Comparison of ENCODE assay signal across 27 mouse cellular contexts in the genomic region with DNA sequence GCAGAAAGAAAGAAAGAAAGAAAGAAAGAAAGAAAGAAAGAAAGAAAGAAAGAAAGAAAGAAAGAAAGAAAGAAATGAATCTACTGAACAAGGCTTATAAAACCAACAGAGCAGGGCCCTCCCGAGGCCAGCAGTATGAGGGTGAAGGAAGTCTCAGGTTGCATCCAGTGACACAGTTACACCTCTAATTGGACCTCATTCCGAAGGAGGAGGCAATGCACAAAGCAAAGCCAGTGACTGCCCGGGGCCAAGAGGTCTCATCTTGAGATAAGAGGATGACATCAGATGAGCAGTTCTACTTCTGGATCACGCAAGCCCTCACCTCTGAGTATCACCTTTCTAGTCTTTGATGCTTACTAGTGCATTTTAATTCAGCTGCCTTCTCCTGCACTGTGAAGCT. TPM values are rescaled to one million over a fixed set of nuclear protein-coding genes. Genes with fewer than 3 reads are reported as not detected.
A peak's percentile ranks its signal among the peaks of the same experiment; 100 is the strongest.
DNase-seq lines count a peak whose midpoint lies in the region; ATAC-seq and TF ChIP-seq lines count a peak whose summit lies in the region.
"Had no signal": no experiment of that assay in that cellular context is flagged by ENCODE, and none has a peak within 500 bp of the region (broad histone marks: within the 10 kb centered on the region; RNA-seq: fewer than 3 reads in every experiment).

No protein-coding gene starts in this region.

- no peaks in the 10 kb centered on the region for H3K27me3 ChIP-seq in heart, adult 2 months (ENCODE audit: control insufficient read depth, insufficient read depth, low read length)
- H3K27me3 ChIP-seq in heart, embryonic 12.5 days (replicated peaks) = no peaks in the 10 kb centered on the region
- no peaks in the 10 kb centered on the region for H3K27me3 ChIP-seq in kidney, embryonic 14.5 days (ENCODE audit: control insufficient read depth, insufficient read depth, low read length)
- no peaks in the 10 kb centered on the region for H3K27me3 ChIP-seq in midbrain, embryonic 11.5 days (ENCODE audit: control insufficient read depth, insufficient read depth, low read length)
- H3K27me3 ChIP-seq in midbrain, embryonic 13.5 days = no peaks in the 10 kb centered on the region
- H3K27me3 ChIP-seq: embryonic facial prominence, embryonic 13.5 days; forebrain, embryonic 12.5 days; intestine, embryonic 15.5 days; liver, embryonic 15.5 days; lung, embryonic 15.5 days; neural tube, embryonic 13.5 days had no signal

- H3K4me3 ChIP-seq in heart, adult 2 months = no peak overlapping the region
- H3K4me3 ChIP-seq in heart, embryonic 12.5 days = no peak overlapping the region
- H3K4me3 ChIP-seq in kidney, embryonic 14.5 days (ENCODE audit: low read length) = no peak overlapping the region
- no peak overlapping the region for H3K4me3 ChIP-seq in midbrain, embryonic 11.5 days (ENCODE audit: low read depth, low read length)
- no peak overlapping the region for H3K4me3 ChIP-seq in midbrain, embryonic 13.5 days (replicated peaks)
- H3K4me3 ChIP-seq: embryonic facial prominence, embryonic 13.5 days; erythroblast, embryonic 14.5 days; forebrain, embryonic 12.5 days; hindbrain, embryonic 10.5 days; intestine, embryonic 15.5 days; liver, embryonic 15.5 days; lung, embryonic 15.5 days; myocyte; neural tube, embryonic 13.5 days had no signal

- H3K36me3 ChIP-seq in heart, adult 2 months (ENCODE audit: control insufficient read depth, insufficient read depth, low read length) = peaks cover 6% of the 10 kb centered on the region
- H3K36me3 ChIP-seq in heart, embryonic 12.5 days = no peaks in the 10 kb centered on the region
- H3K36me3 ChIP-seq in kidney, embryonic 14.5 days (ENCODE audit: control insufficient read depth, insufficient read depth, low read length) = no peaks in the 10 kb centered on the region
- H3K36me3 ChIP-seq in midbrain, embryonic 11.5 days (ENCODE audit: control insufficient read depth, insufficient read depth, low read length) = no peaks in the 10 kb centered on the region
- no peaks in the 10 kb centered on the region for H3K36me3 ChIP-seq in midbrain, embryonic 13.5 days
- H3K36me3 ChIP-seq: embryonic facial prominence, embryonic 13.5 days; forebrain, embryonic 12.5 days; hindbrain, embryonic 10.5 days; intestine, embryonic 15.5 days; liver, embryonic 15.5 days; lung, embryonic 15.5 days; neural tube, embryonic 13.5 days had no signal

- no peaks in the 10 kb centered on the region for H3K9me3 ChIP-seq in heart, embryonic 12.5 days (replicated peaks)
- H3K9me3 ChIP-seq in kidney, embryonic 14.5 days (ENCODE audit: control insufficient read depth, low read length) = no peaks in the 10 kb centered on the region
- no peaks in the 10 kb centered on the region for H3K9me3 ChIP-seq in midbrain, embryonic 11.5 days (ENCODE audit: control insufficient read depth, low read length)
- no peaks in the 10 kb centered on the region for H3K9me3 ChIP-seq in midbrain, embryonic 13.5 days
- H3K9me3 ChIP-seq: embryonic facial prominence, embryonic 13.5 days; forebrain, embryonic 12.5 days; hindbrain, embryonic 10.5 days; intestine, embryonic 15.5 days; liver, embryonic 15.5 days; lung, embryonic 15.5 days; neural tube, embryonic 13.5 days had no signal

- peak overlapping the region; percentile 42 for H3K27ac ChIP-seq in heart, adult 2 months
- H3K27ac ChIP-seq in heart, embryonic 12.5 days (ENCODE audit: poor library complexity, severe bottlenecking) = no peak overlapping the region
- no peak overlapping the region; the same call in 1 of the 2 replicates for H3K27ac ChIP-seq in kidney, embryonic 14.5 days (ENCODE audit: low read depth, low read length)
- H3K27ac ChIP-seq in midbrain, embryonic 11.5 days (ENCODE audit: low read depth, low read length) = no peak overlapping the region
- no peak overlapping the region for H3K27ac ChIP-seq in midbrain, embryonic 13.5 days
- H3K27ac ChIP-seq: embryonic facial prominence, embryonic 13.5 days; forebrain, embryonic 12.5 days; hindbrain, embryonic 10.5 days; intestine, embryonic 15.5 days; liver, embryonic 15.5 days; lung, embryonic 15.5 days; neural tube, embryonic 13.5 days had no signal

- DNase-seq in heart, adult 2 months = no peak
- DNase-seq in kidney, adult 18-20 months = no peak
- DNase-seq in midbrain, embryonic 11.5 days (ENCODE audit: low spot score, missing footprints) = peak; percentile 72
- DNase-seq in skeletal muscle tissue, adult 2 months (ENCODE audit: low read depth, low spot score) = peak; percentile 53
- no peak for DNase-seq in lung, postnatal 4 days
- DNase-seq: adrenal gland, adult 8-10 months; cerebellum, adult 18-20 months; cerebellum, postnatal 14 days; gastrocnemius, postnatal 14 days; liver; lung, postnatal 36 days; right cerebral cortex, postnatal 25 days; thymus, postnatal 25 days had no signal

- no peak for TF ChIP-seq CTCF in heart, adult 2 months (IDR thresholded peaks at IDR 0.05)

- no peak for TF ChIP-seq EP300 in heart, adult 2 months (IDR thresholded peaks at IDR 0.05; ENCODE audit: insufficient read depth, low read depth, low read length)

- no peak for TF ChIP-seq POLR2A in heart, adult 2 months (IDR thresholded peaks at IDR 0.05; ENCODE audit: insufficient read depth, low read depth, low read length)

- no peaks in the 10 kb centered on the region; the same call in 1 of the 2 replicates for H3K79me2 ChIP-seq in heart, adult 2 months (replicated peaks; ENCODE audit: control insufficient read depth, insufficient read depth, low read length)

- ATAC-seq in heart, embryonic 12.5 days (ENCODE audit: insufficient number of reproducible peaks, low FRiP score) = no peak
- ATAC-seq in kidney, embryonic 14.5 days (ENCODE audit: low FRiP score, low TSS enrichment) = peak; percentile 47; the same call in 1 of the 2 replicates
- ATAC-seq in midbrain, embryonic 11.5 days (ENCODE audit: low FRiP score) = no peak
- ATAC-seq in midbrain, embryonic 13.5 days = no peak
- ATAC-seq: hindbrain, embryonic 16.5 days; intestine, embryonic 15.5 days; midbrain, embryonic 16.5 days had no signal

- H3K9ac ChIP-seq in heart, adult 2 months (ENCODE audit: low read depth, low read length) = no peak overlapping the region
- no peak overlapping the region for H3K9ac ChIP-seq in heart, embryonic 12.5 days
- H3K9ac ChIP-seq in kidney, embryonic 14.5 days (ENCODE audit: low read depth, low read length) = no peak overlapping the region
- no peak overlapping the region for H3K9ac ChIP-seq in midbrain, embryonic 11.5 days (ENCODE audit: low read length)
- no peak overlapping the region for H3K9ac ChIP-seq in midbrain, embryonic 13.5 days (replicated peaks)
- H3K9ac ChIP-seq: embryonic facial prominence, embryonic 13.5 days; forebrain, embryonic 12.5 days; intestine, embryonic 15.5 days; liver, embryonic 15.5 days; lung, embryonic 15.5 days; neural tube, embryonic 13.5 days had no signal

- intact Hi-C loops in heart, adult 2 months (cut with DNase I) = no loop called here

- WGBS in heart, adult 2 months = 43% methylated on average over 4 of the region's 4 CpGs
- WGBS in heart, embryonic 12.5 days = 25% methylated on average over 4 of the region's 4 CpGs
- 16% methylated on average over 4 of the region's 4 CpGs for WGBS in kidney, embryonic 14.5 days
- WGBS in midbrain, embryonic 11.5 days = 64% methylated on average over 4 of the region's 4 CpGs
- 66% methylated on average over 4 of the region's 4 CpGs for WGBS in midbrain, embryonic 13.5 days

- H3K4me2 ChIP-seq in heart, embryonic 12.5 days = no peak overlapping the region
- H3K4me2 ChIP-seq in kidney, embryonic 14.5 days (replicated peaks; ENCODE audit: low read depth, low read length) = no peak overlapping the region
- H3K4me2 ChIP-seq in midbrain, embryonic 11.5 days = no peak overlapping the region
- no peak overlapping the region for H3K4me2 ChIP-seq in midbrain, embryonic 13.5 days (replicated peaks)
- H3K4me2 ChIP-seq: embryonic facial prominence, embryonic 13.5 days; forebrain, embryonic 12.5 days; intestine, embryonic 15.5 days; liver, embryonic 15.5 days; lung, embryonic 15.5 days; neural tube, embryonic 13.5 days had no signal

- peaks cover 11% of the 10 kb centered on the region for H3K4me1 ChIP-seq in heart, adult 2 months (ENCODE audit: control insufficient read depth, insufficient read depth, low read length)
- H3K4me1 ChIP-seq in heart, embryonic 12.5 days (replicated peaks) = peaks cover 43% of the 10 kb centered on the region
- H3K4me1 ChIP-seq in kidney, embryonic 14.5 days (ENCODE audit: control insufficient read depth, insufficient read depth, low read length) = peaks cover 42% of the 10 kb centered on the region
- H3K4me1 ChIP-seq in midbrain, embryonic 11.5 days (ENCODE audit: control insufficient read depth, insufficient read depth, low read length) = peaks cover 4% of the 10 kb centered on the region; the same call in 1 of the 2 replicates
- H3K4me1 ChIP-seq in midbrain, embryonic 13.5 days (replicated peaks) = no peaks in the 10 kb centered on the region
- H3K4me1 ChIP-seq: lung, embryonic 15.5 days; neural tube, embryonic 13.5 days had no signal

RNA-seq across cellular contexts. Expression of a gene that starts 20.2 kb away (rescaled TPM):
- total RNA-seq in heart, adult 2 months (2021) = 10 to 100 TPM; 32.3 to 38.3 TPM
- 16.1 and 22.1 TPM in 2 replicates for polyA plus RNA-seq in heart, adult 2 months (2012; rRNA removed)
- polyA plus RNA-seq in heart, embryonic 12.5 days (2016; fragmentation: Nextera tagmentation; extraction: Ambion mirVana) = 13.9 and 15.7 TPM in 2 replicates
- polyA plus RNA-seq in kidney, embryonic 14.5 days (2014; fragmentation: Nextera tagmentation; extraction: Ambion mirVana) = 9.0 and 17.1 TPM in 2 replicates
- polyA plus RNA-seq in midbrain, embryonic 11.5 days (2014; fragmentation: Nextera tagmentation; extraction: Ambion mirVana) = 5.2 and 6.4 TPM in 2 replicates
- 3.7 and 3.9 TPM in 2 replicates for polyA plus RNA-seq in midbrain, embryonic 13.5 days (2015; fragmentation: Nextera tagmentation; extraction: Ambion mirVana)

Comparison
In these comparisons a context has a peak if more than half of its experiments do, and no peak if none do; other contexts are left out.
1. DNase-seq: peak in midbrain, embryonic 11.5 days (single experiment) and skeletal muscle tissue, adult 2 months (single experiment); none in heart, adult 2 months (0 of 2), kidney, adult 18-20 months (single experiment) and lung, postnatal 4 days (0 of 2).